Mouse (Mus musculus): ENCODE results near the gene Tmbim7. TPM values are rescaled to one million over a fixed set of nuclear protein-coding genes. Genes with fewer than 3 reads are reported as not detected.

The Tmbim7 gene
- polyA plus RNA-seq, 1 experiment from 2014 or later, result not detected

GRCm38 (mm10) chr5:3691283-3691682, 40.3 kb downstream of the Tmbim7 start:
- Histone ChIP-seq H3K27ac (ENCODE audit: low read depth, low read length) (no peak overlapping the region), H3K4me3 (ENCODE audit: low read depth, low read length) (no peak overlapping the region), H3K27me3 (ENCODE audit: control insufficient read depth, insufficient read depth, low read length) (no peaks in the 10 kb centered on the region), H3K4me2 (no peak overlapping the region), H3K4me1 (ENCODE audit: control insufficient read depth, insufficient read depth, low read length) (no peaks in the 10 kb centered on the region), H3K36me3 (ENCODE audit: control insufficient read depth, insufficient read depth, low read length) (peaks cover 23% of the 10 kb centered on the region), H3K9ac (ENCODE audit: low read depth, low read length) (no peak overlapping the region), H3K9me3 (replicated peaks; ENCODE audit: control insufficient read depth, low read length) (no peaks in the 10 kb centered on the region)
- ATAC-seq (replicated peaks; ENCODE audit: insufficient number of reproducible peaks, low FRiP score, low TSS enrichment), result no peak
- 93% methylated on average over 3 of the region's 3 CpGs for WGBS (ENCODE audit: insufficient replicate concordance)

GRCm38 (mm10) chr5:3692956-3693355, 42.0 kb downstream of the Tmbim7 start:
- Histone ChIP-seq H3K4me2 (no peak overlapping the region), H3K9ac (ENCODE audit: low read depth, low read length) (no peak overlapping the region), H3K4me3 (ENCODE audit: low read depth, low read length) (no peak overlapping the region), H3K27me3 (ENCODE audit: control insufficient read depth, insufficient read depth, low read length) (no peaks in the 10 kb centered on the region), H3K36me3 (ENCODE audit: control insufficient read depth, insufficient read depth, low read length) (peaks cover 19% of the 10 kb centered on the region), H3K4me1 (ENCODE audit: control insufficient read depth, insufficient read depth, low read length) (no peaks in the 10 kb centered on the region), H3K27ac (ENCODE audit: low read depth, low read length) (no peak overlapping the region), H3K9me3 (replicated peaks; ENCODE audit: control insufficient read depth, low read length) (no peaks in the 10 kb centered on the region)
- ATAC-seq (replicated peaks; ENCODE audit: insufficient number of reproducible peaks, low FRiP score, low TSS enrichment), result no peak
- WGBS (ENCODE audit: insufficient replicate concordance), result 91% methylated on average over 9 of the region's 9 CpGs

- no peak for ATAC-seq (replicated peaks; ENCODE audit: insufficient number of reproducible peaks, low FRiP score, low TSS enrichment)
- no peaks in the 10 kb centered on the region for H3K9me3 ChIP-seq (replicated peaks; ENCODE audit: control insufficient read depth, low read length)
- no peaks in the 10 kb centered on the region for H3K4me1 ChIP-seq (ENCODE audit: control insufficient read depth, insufficient read depth, low read length)
- no peak overlapping the region for H3K27ac ChIP-seq (ENCODE audit: low read depth, low read length)
- 78% methylated on average over 4 of the region's 4 CpGs for WGBS (ENCODE audit: insufficient replicate concordance)
- H3K9ac ChIP-seq (ENCODE audit: low read depth, low read length), result no peak overlapping the region
- H3K4me3 ChIP-seq (ENCODE audit: low read depth, low read length), result no peak overlapping the region
- H3K27me3 ChIP-seq (ENCODE audit: control insufficient read depth, insufficient read depth, low read length), result no peaks in the 10 kb centered on the region
- peaks cover 19% of the 10 kb centered on the region for H3K36me3 ChIP-seq (ENCODE audit: control insufficient read depth, insufficient read depth, low read length)
- no peak overlapping the region for H3K4me2 ChIP-seq
These were observed 44.2 kb downstream of the Tmbim7 start for GRCm38 (mm10) chr5:3695191-3695590.

- Histone ChIP-seq H3K4me1 (ENCODE audit: control insufficient read depth, insufficient read depth, low read length) (no peaks in the 10 kb centered on the region), H3K36me3 (ENCODE audit: control insufficient read depth, insufficient read depth, low read length) (peaks cover 19% of the 10 kb centered on the region), H3K9me3 (replicated peaks; ENCODE audit: control insufficient read depth, low read length) (no peaks in the 10 kb centered on the region), H3K4me3 (ENCODE audit: low read depth, low read length) (no peak overlapping the region), H3K27ac (ENCODE audit: low read depth, low read length) (no peak overlapping the region), H3K9ac (ENCODE audit: low read depth, low read length) (no peak overlapping the region), H3K4me2 (no peak overlapping the region), H3K27me3 (ENCODE audit: control insufficient read depth, insufficient read depth, low read length) (no peaks in the 10 kb centered on the region)
- 78% methylated on average over 3 of the region's 3 CpGs for WGBS (ENCODE audit: insufficient replicate concordance)
- no peak for ATAC-seq (replicated peaks; ENCODE audit: insufficient number of reproducible peaks, low FRiP score, low TSS enrichment)
These were observed 45.0 kb downstream of the Tmbim7 start for GRCm38 (mm10) chr5:3696031-3696430.

GRCm38 (mm10) chr5:3700025-3700424, 49.0 kb downstream of the Tmbim7 start:
- H3K9ac ChIP-seq (ENCODE audit: low read depth, low read length), result no peak overlapping the region
- H3K27me3 ChIP-seq (ENCODE audit: control insufficient read depth, insufficient read depth, low read length), result no peaks in the 10 kb centered on the region
- no peaks in the 10 kb centered on the region for H3K9me3 ChIP-seq (replicated peaks; ENCODE audit: control insufficient read depth, low read length)
- no peak overlapping the region for H3K4me2 ChIP-seq
- no peaks in the 10 kb centered on the region for H3K4me1 ChIP-seq (ENCODE audit: control insufficient read depth, insufficient read depth, low read length)
- no peak overlapping the region for H3K27ac ChIP-seq (ENCODE audit: low read depth, low read length)
- WGBS (ENCODE audit: insufficient replicate concordance), result 91% methylated on average over 5 of the region's 5 CpGs
- no peak for ATAC-seq (replicated peaks; ENCODE audit: insufficient number of reproducible peaks, low FRiP score, low TSS enrichment)
- H3K36me3 ChIP-seq (ENCODE audit: control insufficient read depth, insufficient read depth, low read length), result peaks cover 5% of the 10 kb centered on the region
- no peak overlapping the region for H3K4me3 ChIP-seq (ENCODE audit: low read depth, low read length)

GRCm38 (mm10) chr5:3702180-3702579, 51.2 kb downstream of the Tmbim7 start:
- ATAC-seq (replicated peaks; ENCODE audit: insufficient number of reproducible peaks, low FRiP score, low TSS enrichment), result no peak
- Histone ChIP-seq H3K9ac (ENCODE audit: low read depth, low read length) (no peak overlapping the region), H3K27ac (ENCODE audit: low read depth, low read length) (no peak overlapping the region), H3K4me1 (ENCODE audit: control insufficient read depth, insufficient read depth, low read length) (no peaks in the 10 kb centered on the region), H3K4me2 (no peak overlapping the region), H3K4me3 (ENCODE audit: low read depth, low read length) (no peak overlapping the region), H3K9me3 (replicated peaks; ENCODE audit: control insufficient read depth, low read length) (no peaks in the 10 kb centered on the region), H3K27me3 (ENCODE audit: control insufficient read depth, insufficient read depth, low read length) (no peaks in the 10 kb centered on the region), H3K36me3 (ENCODE audit: control insufficient read depth, insufficient read depth, low read length) (peaks cover 6% of the 10 kb centered on the region)
- WGBS (ENCODE audit: insufficient replicate concordance), result 92% methylated on average over 4 of the region's 4 CpGs

GRCm38 (mm10) chr5:3715800-3716199, 64.8 kb downstream of the Tmbim7 start:
- no peaks in the 10 kb centered on the region for H3K27me3 ChIP-seq (ENCODE audit: control insufficient read depth, insufficient read depth, low read length)
- 0 out of 2 replicates have a peak, but pooled peaks cover 3% of the 10 kb centered on the region for H3K36me3 ChIP-seq (ENCODE audit: control insufficient read depth, insufficient read depth, low read length)
- no peak overlapping the region for H3K4me3 ChIP-seq (ENCODE audit: low read depth, low read length)
- 93% methylated on average over 5 of the region's 5 CpGs for WGBS (ENCODE audit: insufficient replicate concordance)
- ATAC-seq (replicated peaks; ENCODE audit: insufficient number of reproducible peaks, low FRiP score, low TSS enrichment), result no peak
- H3K9ac ChIP-seq (ENCODE audit: low read depth, low read length), result no peak overlapping the region
- H3K9me3 ChIP-seq (replicated peaks; ENCODE audit: control insufficient read depth, low read length), result no peaks in the 10 kb centered on the region
- no peaks in the 10 kb centered on the region for H3K4me1 ChIP-seq (ENCODE audit: control insufficient read depth, insufficient read depth, low read length)
- H3K4me2 ChIP-seq, result no peak overlapping the region
- H3K27ac ChIP-seq (ENCODE audit: low read depth, low read length), result no peak overlapping the region

- H3K9ac ChIP-seq (ENCODE audit: low read depth, low read length), result no peak overlapping the region
- no peak overlapping the region for H3K4me3 ChIP-seq (ENCODE audit: low read depth, low read length)
- no peaks in the 10 kb centered on the region for H3K27me3 ChIP-seq (ENCODE audit: control insufficient read depth, insufficient read depth, low read length)
- 0 out of 2 replicates have a peak, but pooled peaks cover 4% of the 10 kb centered on the region for H3K36me3 ChIP-seq (ENCODE audit: control insufficient read depth, insufficient read depth, low read length)
- no peak for ATAC-seq (replicated peaks; ENCODE audit: insufficient number of reproducible peaks, low FRiP score, low TSS enrichment)
- no peak overlapping the region for H3K4me2 ChIP-seq
- H3K9me3 ChIP-seq (replicated peaks; ENCODE audit: control insufficient read depth, low read length), result no peaks in the 10 kb centered on the region
- H3K27ac ChIP-seq (ENCODE audit: low read depth, low read length), result no peak overlapping the region
- peaks cover 5% of the 10 kb centered on the region; the same call in 1 of the 2 replicates for H3K4me1 ChIP-seq (ENCODE audit: control insufficient read depth, insufficient read depth, low read length)
- WGBS (ENCODE audit: insufficient replicate concordance), result 76% methylated on average over 4 of the region's 4 CpGs
These were observed 68.4 kb downstream of the Tmbim7 start for GRCm38 (mm10) chr5:3719371-3719770.

GRCm38 (mm10) chr5:3722873-3723272, 71.9 kb downstream of the Tmbim7 start:
- ATAC-seq (replicated peaks; ENCODE audit: insufficient number of reproducible peaks, low FRiP score, low TSS enrichment), result no peak
- Histone ChIP-seq H3K4me2 (no peak overlapping the region), H3K36me3 (ENCODE audit: control insufficient read depth, insufficient read depth, low read length) (0 out of 2 replicates have a peak, but pooled peaks cover 2% of the 10 kb centered on the region), H3K27me3 (ENCODE audit: control insufficient read depth, insufficient read depth, low read length) (no peaks in the 10 kb centered on the region), H3K27ac (ENCODE audit: low read depth, low read length) (no peak overlapping the region), H3K4me1 (ENCODE audit: control insufficient read depth, insufficient read depth, low read length) (peaks cover 5% of the 10 kb centered on the region; the same call in 1 of the 2 replicates), H3K9ac (ENCODE audit: low read depth, low read length) (no peak overlapping the region), H3K9me3 (replicated peaks; ENCODE audit: control insufficient read depth, low read length) (no peaks in the 10 kb centered on the region), H3K4me3 (ENCODE audit: low read depth, low read length) (no peak overlapping the region)
- WGBS (ENCODE audit: insufficient replicate concordance), result 70% methylated on average over 2 of the region's 2 CpGs
